Mouse (Mus musculus) forebrain, embryonic 14.5 days (tissue): ENCODE data around the gene Sox5. TPM values are rescaled to one million over a fixed set of nuclear protein-coding genes. Genes with fewer than 3 reads are reported as not detected.

Source experiments
- ATAC-seq: fragments of 200-750 bp; cut with Nextera tagmentation; 2 replicates; pipeline ENCODE4 v1.8.0; 2017; ENCODE audit warnings: mild to moderate bottlenecking, moderate library complexity
- DNase-seq: peaks from one replicate; pipeline ENCODE4 v3.0.0-alpha.2; 2015; ENCODE audit warnings: low spot score
- H3K27ac ChIP-seq: fragments of 300-500 bp; sonication (generic); 2 replicates; pipeline ENCODE4 v1.5.1; 2014; ENCODE audit warnings: low read depth, mild to moderate bottlenecking, control low read depth, low read length, moderate library complexity
- H3K27me3 ChIP-seq: fragments of 300-500 bp; sonication (generic); replicated peaks from 2 replicates; pipeline ENCODE4 v1.6.1; 2014; ENCODE audit warnings: low read length, control low read depth, mixed read lengths; ENCODE audit not compliant: control insufficient read depth, insufficient read depth
- H3K36me3 ChIP-seq: fragments of 300-500 bp; sonication (generic); 2 replicates; pipeline ENCODE4 v1.6.1; 2014; ENCODE audit warnings: low read length, control low read depth; ENCODE audit not compliant: control insufficient read depth, insufficient read depth
- H3K4me1 ChIP-seq: fragments of 300-500 bp; sonication (generic); 2 replicates; pipeline ENCODE4 v1.6.1; 2014; ENCODE audit warnings: antibody characterized with exemption, low read length, control low read depth; ENCODE audit not compliant: control insufficient read depth, insufficient read depth
- H3K4me2 ChIP-seq: fragments of 300-500 bp; sonication (generic); 2 replicates; pipeline ENCODE4 v1.6.1; 2014; ENCODE audit warnings: mild to moderate bottlenecking, control low read depth, low read length
- H3K4me3 ChIP-seq: fragments of 300-500 bp; sonication (generic); 2 replicates; pipeline ENCODE4 v1.5.1; 2014; ENCODE audit warnings: low read depth, low read length, control low read depth
- H3K9ac ChIP-seq: fragments of 300-500 bp; sonication (generic); 2 replicates; pipeline ENCODE4 v1.6.1; 2014; ENCODE audit warnings: mild to moderate bottlenecking, low read length, control low read depth, moderate library complexity
- H3K9me3 ChIP-seq: fragments of 300-500 bp; sonication (generic); replicated peaks from 2 replicates; pipeline ENCODE4 v1.6.1; 2016; ENCODE audit warnings: low read length, control low read depth, mixed read lengths; ENCODE audit not compliant: control insufficient read depth
- WGBS: fragments of 180-500 bp; shearing (Covaris S2); extraction: QIAGEN DNeasy Blood & Tissue Kit; methylation state at CpG from one replicate; pipeline ENCODE4 v1.1.7; 2014; 5-methylcytosine and 5-hydroxymethylcytosine counted together
- polyA plus RNA-seq: library from polyadenylated mRNA; unstranded; fragments of >200 nt; fragmentation: Nextera tagmentation; extraction: Ambion mirVana; gene quantifications from 2 replicates; pipeline ENCODE4 v1.2.1, GENCODE M21; 2014

Gene Sox5
- polyA plus RNA-seq, 1 experiment from 2014 or later, result 115 TPM

- Histone ChIP-seq H3K9ac (no peak overlapping the region), H3K4me3 (no peak overlapping the region), H3K4me2 (no peak overlapping the region), H3K27ac (no peak overlapping the region), H3K27me3 (no peaks in the 10 kb centered on the region), H3K4me1 (no peaks in the 10 kb centered on the region), H3K9me3 (no peaks in the 10 kb centered on the region), H3K36me3 (peaks cover 13% of the 10 kb centered on the region)
- ATAC-seq, result no peak
- no peak for DNase-seq
Observed at GRCm38 (mm10) chr6:144016929-144017328, 764.8 kb downstream of the Sox5 start.

- ATAC-seq, result no peak
Observed at GRCm38 (mm10) chr6:144011880-144012524, 769.8 kb downstream of the Sox5 start.

GRCm38 (mm10) chr6:144010995-144011394, 770.8 kb downstream of the Sox5 start:
- H3K36me3 ChIP-seq, result peaks cover 8% of the 10 kb centered on the region; the same call in 1 of the 2 replicates
- WGBS, result 87% methylated on average over 3 of the region's 3 CpGs
- H3K27ac ChIP-seq, result no peak overlapping the region
- ATAC-seq (no peak), DNase-seq (no peak)
- no peak overlapping the region for H3K4me3 ChIP-seq
- H3K4me1 ChIP-seq, result no peaks in the 10 kb centered on the region
- H3K9ac ChIP-seq, result no peak overlapping the region
- no peak overlapping the region for H3K4me2 ChIP-seq
- no peaks in the 10 kb centered on the region for H3K9me3 ChIP-seq
- no peaks in the 10 kb centered on the region for H3K27me3 ChIP-seq

More at GRCm38 (mm10) chr6:144011880-144012524, 769.8 kb downstream of the Sox5 start:
- Histone ChIP-seq H3K36me3 (peaks cover 8% of the 10 kb centered on the region; the same call in 1 of the 2 replicates), H3K9ac (no peak overlapping the region), H3K27me3 (no peaks in the 10 kb centered on the region), H3K4me3 (no peak overlapping the region), H3K9me3 (no peaks in the 10 kb centered on the region), H3K27ac (no peak overlapping the region), H3K4me2 (no peak overlapping the region), H3K4me1 (no peaks in the 10 kb centered on the region)
- peak; percentile 50 for DNase-seq
- WGBS, result 80% methylated on average over 14 of the region's 14 CpGs

- Histone ChIP-seq H3K9me3 (no peaks in the 10 kb centered on the region), H3K36me3 (peaks cover 11% of the 10 kb centered on the region; the same call in 1 of the 2 replicates), H3K4me1 (no peaks in the 10 kb centered on the region), H3K27me3 (no peaks in the 10 kb centered on the region), H3K4me2 (no peak overlapping the region), H3K27ac (no peak overlapping the region), H3K9ac (no peak overlapping the region), H3K4me3 (no peak overlapping the region)
- no peak for ATAC-seq
- no peak for DNase-seq
Observed at GRCm38 (mm10) chr6:144010285-144010684, 771.5 kb downstream of the Sox5 start.

GRCm38 (mm10) chr6:144005132-144005531, 776.6 kb downstream of the Sox5 start:
- Histone ChIP-seq H3K4me3 (no peak overlapping the region), H3K9ac (no peak overlapping the region), H3K36me3 (0 out of 2 replicates have a peak, but pooled peaks cover 12% of the 10 kb centered on the region), H3K4me2 (no peak overlapping the region), H3K9me3 (no peaks in the 10 kb centered on the region), H3K4me1 (no peaks in the 10 kb centered on the region), H3K27ac (no peak overlapping the region), H3K27me3 (no peaks in the 10 kb centered on the region)
- ATAC-seq (no peak), DNase-seq (no peak)
- 93% methylated on average over 6 of the region's 6 CpGs for WGBS

- no peaks in the 10 kb centered on the region for H3K27me3 ChIP-seq
- H3K9ac ChIP-seq, result no peak overlapping the region
- no peak overlapping the region for H3K4me3 ChIP-seq
- no peak overlapping the region for H3K27ac ChIP-seq
- 15% methylated on average over 13 of the region's 13 CpGs for WGBS
- ATAC-seq (no peak), DNase-seq (peak; percentile 16)
- peaks cover 4% of the 10 kb centered on the region; the same call in 1 of the 2 replicates for H3K4me1 ChIP-seq
- H3K36me3 ChIP-seq, result no peaks in the 10 kb centered on the region
- H3K9me3 ChIP-seq, result no peaks in the 10 kb centered on the region
- H3K4me2 ChIP-seq, result no peak overlapping the region
Observed at GRCm38 (mm10) chr6:143998201-143998600, 783.6 kb downstream of the Sox5 start.

GRCm38 (mm10) chr6:143997616-143998015, 784.2 kb downstream of the Sox5 start:
- H3K4me3 ChIP-seq, result no peak overlapping the region
- no peaks in the 10 kb centered on the region for H3K9me3 ChIP-seq
- H3K36me3 ChIP-seq, result no peaks in the 10 kb centered on the region
- DNase-seq, result no peak
- no peak overlapping the region for H3K9ac ChIP-seq
- peaks cover 7% of the 10 kb centered on the region; the same call in 1 of the 2 replicates for H3K4me1 ChIP-seq
- 59% methylated on average over 11 of the region's 11 CpGs for WGBS
- H3K27me3 ChIP-seq, result no peaks in the 10 kb centered on the region
- no peak overlapping the region for H3K4me2 ChIP-seq
- no peak for ATAC-seq
- no peak overlapping the region for H3K27ac ChIP-seq

GRCm38 (mm10) chr6:143995046-143995445, 786.7 kb downstream of the Sox5 start:
- no peak overlapping the region for H3K4me2 ChIP-seq
- no peaks in the 10 kb centered on the region for H3K9me3 ChIP-seq
- no peaks in the 10 kb centered on the region for H3K36me3 ChIP-seq
- 2% methylated on average over 4 of the region's 4 CpGs for WGBS
- no peak overlapping the region for H3K4me3 ChIP-seq
- H3K27ac ChIP-seq, result no peak overlapping the region
- H3K9ac ChIP-seq, result no peak overlapping the region
- no peaks in the 10 kb centered on the region for H3K27me3 ChIP-seq
- H3K4me1 ChIP-seq, result peaks cover 9% of the 10 kb centered on the region; the same call in 1 of the 2 replicates
- ATAC-seq (peak; percentile 91), DNase-seq (peak; percentile 92)

- Histone ChIP-seq H3K27ac (no peak overlapping the region), H3K9ac (no peak overlapping the region), H3K4me1 (0 out of 2 replicates have a peak, but pooled peaks cover 3% of the 10 kb centered on the region), H3K4me3 (no peak overlapping the region), H3K36me3 (no peaks in the 10 kb centered on the region), H3K4me2 (no peak overlapping the region), H3K9me3 (no peaks in the 10 kb centered on the region), H3K27me3 (no peaks in the 10 kb centered on the region)
- DNase-seq, result no peak
- ATAC-seq, result no peak
Observed at GRCm38 (mm10) chr6:143987548-143987947, 794.2 kb downstream of the Sox5 start.
